Mouse (Mus musculus): ENCODE data around the gene Mrpl33.

DNA sequence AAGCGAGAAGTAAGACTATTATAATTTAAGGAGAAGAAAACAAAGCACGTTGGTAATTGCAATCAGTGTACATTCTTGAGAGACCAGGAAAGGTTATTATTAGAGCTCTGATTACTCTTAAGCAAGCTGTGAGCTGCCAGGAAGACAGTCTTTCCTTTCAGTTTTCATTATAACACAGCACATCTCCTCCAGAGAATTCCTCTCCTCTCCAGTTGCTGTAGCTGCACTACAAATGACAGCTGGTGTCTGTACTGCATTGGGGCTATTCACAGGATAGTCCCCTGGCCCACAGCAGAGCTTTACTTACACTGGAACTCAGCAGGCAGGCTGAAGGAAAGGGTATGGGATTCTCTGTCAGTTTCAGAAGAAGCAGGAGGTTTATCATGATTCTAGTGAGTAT lies 76.7 kb downstream of the Mrpl33 start:
- TF ChIP-seq POLR2A (IDR thresholded peaks at IDR 0.05; ENCODE audit: low read depth, low read length) (no peak), CTCF (IDR thresholded peaks at IDR 0.05; ENCODE audit: extremely low read depth, insufficient read length, insufficient replicate concordance, low read depth, low read length) (no peak)
